Mouse (Mus musculus) thymus, adult 18-20 months (tissue): ENCODE measurements around the gene Dbi.
A peak's percentile ranks its signal among the peaks of the same experiment; 100 is the strongest.

Experiments
- DNase-seq, 2 experiments: peaks; one replicate each; pipeline ENCODE4 v3.0.0; 2022; ENCODE audit warnings: mixed read lengths in 2 of 2

Gene Dbi

GRCm38 (mm10) chr1:120120141-120120968 lies 523 bp downstream of the Dbi start:
- peak in 1 of 2 experiments; percentile 14 for DNase-seq

- no peak for DNase-seq
These were observed 1.5 kb downstream of the Dbi start for GRCm38 (mm10) chr1:120119389-120119788.

- DNase-seq: no peak
These were observed 2.0 kb downstream of the Dbi start for GRCm38 (mm10) chr1:120118854-120119253.

- no peak for DNase-seq
These were observed 4.8 kb downstream of the Dbi start for GRCm38 (mm10) chr1:120116106-120116505.

- no peak for DNase-seq
These were observed 5.2 kb downstream of the Dbi start for GRCm38 (mm10) chr1:120115671-120116081.

GRCm38 (mm10) chr1:120112251-120113187 lies 8.4 kb downstream of the Dbi start:
- no peak for DNase-seq

- no peak for DNase-seq
These were observed 9.1 kb downstream of the Dbi start for GRCm38 (mm10) chr1:120111766-120112165.

- no peak for DNase-seq
These were observed 11.0 kb downstream of the Dbi start for GRCm38 (mm10) chr1:120109741-120110432.

GRCm38 (mm10) chr1:120105556-120105959 lies 15.3 kb downstream of the Dbi start:
- DNase-seq: no peak

GRCm38 (mm10) chr1:120101227-120101609 lies 19.7 kb downstream of the Dbi start:
- DNase-seq: no peak

- DNase-seq: no peak
These were observed 20.2 kb downstream of the Dbi start for GRCm38 (mm10) chr1:120100456-120101226.

GRCm38 (mm10) chr1:120099483-120099882 lies 21.4 kb downstream of the Dbi start:
- DNase-seq: no peak

GRCm38 (mm10) chr1:120098327-120098726 lies 22.6 kb downstream of the Dbi start:
- peak; percentile 23 to 26 for DNase-seq

GRCm38 (mm10) chr1:120094920-120095319 lies 26.0 kb downstream of the Dbi start:
- no peak for DNase-seq

GRCm38 (mm10) chr1:120093482-120094134 lies 27.3 kb downstream of the Dbi start:
- peak; percentile 40 to 52 for DNase-seq

GRCm38 (mm10) chr1:120090880-120091570 lies 29.9 kb downstream of the Dbi start:
- no peak for DNase-seq

GRCm38 (mm10) chr1:120089180-120089579 lies 31.7 kb downstream of the Dbi start:
- no peak for DNase-seq

- DNase-seq: no peak
These were observed 34.2 kb downstream of the Dbi start for GRCm38 (mm10) chr1:120086644-120087043.

- no peak for DNase-seq
These were observed 35.2 kb downstream of the Dbi start for GRCm38 (mm10) chr1:120085696-120086095.

- DNase-seq: no peak
These were observed 36.9 kb downstream of the Dbi start for GRCm38 (mm10) chr1:120083921-120084517.
